Mouse (Mus musculus) adrenal gland, postnatal 25 days (tissue): ENCODE results near the gene Rpl26. TPM values are rescaled to one million over a fixed set of nuclear protein-coding genes. Genes with fewer than 3 reads are reported as not detected.

ENCODE experiments used
- DNase-seq: peaks from one replicate; pipeline ENCODE4 v3.0.0; 2021; ENCODE audit warnings: mixed read lengths
- long read RNA-seq: library from polyadenylated mRNA; stranded (forward); transcript quantifications from one replicate; pipeline ENCODE4 v2.0.0, GENCODE M21; 2021
- total RNA-seq: library from RNA; stranded (reverse); gene quantifications from 2 replicates; pipeline ENCODE4 v1.2.3, GENCODE M21; 2021

Gene Rpl26
- 1,094 and 1,140 TPM in 2 replicates for total RNA-seq
- long read RNA-seq, transcript Rpl26-204 (2 exons, 636 nt): minor isoform, 7 of 236 reads
- long read RNA-seq, transcript Rpl26-201 (4 exons, 526 nt): major isoform, 205 of 236 reads
- long read RNA-seq, partial matches to known transcripts: 17 of 236 reads
- long read RNA-seq, other reads (novel, unspliced or antisense): 7 of 236 reads

- DNase-seq: peak; percentile 97
Measured at GRCm38 (mm10) chr11:68901351-68902046, at the start of gene Rpl26. TSS of gene Rpl26 (plus strand) at chr11:68901583.

- DNase-seq: no peak
Measured at GRCm38 (mm10) chr11:68851644-68852485, 49.5 kb upstream of the Rpl26 start.

GRCm38 (mm10) chr11:68852486-68852901, 48.9 kb upstream of the Rpl26 start:
- peak; percentile 82 for DNase-seq

GRCm38 (mm10) chr11:68852932-68853409, 48.4 kb upstream of the Rpl26 start:
- peak; percentile 100 for DNase-seq

- peak; percentile 39 for DNase-seq
Measured at GRCm38 (mm10) chr11:68853611-68854401, 47.6 kb upstream of the Rpl26 start.

- DNase-seq: no peak
Measured at GRCm38 (mm10) chr11:68854621-68855020, 46.8 kb upstream of the Rpl26 start.

GRCm38 (mm10) chr11:68857329-68857728, 44.1 kb upstream of the Rpl26 start:
- DNase-seq: no peak

- DNase-seq: no peak
Measured at GRCm38 (mm10) chr11:68859943-68860593, 41.3 kb upstream of the Rpl26 start.

- DNase-seq: no peak
Measured at GRCm38 (mm10) chr11:68862260-68862659, 39.1 kb upstream of the Rpl26 start.

GRCm38 (mm10) chr11:68863631-68864091, 37.7 kb upstream of the Rpl26 start:
- no peak for DNase-seq

- DNase-seq: peak; percentile 86
Measured at GRCm38 (mm10) chr11:68864544-68865189, 36.7 kb upstream of the Rpl26 start.

GRCm38 (mm10) chr11:68871277-68871676, 30.1 kb upstream of the Rpl26 start:
- DNase-seq: no peak

- DNase-seq: peak; percentile 72
Measured at GRCm38 (mm10) chr11:68871748-68872147, 29.6 kb upstream of the Rpl26 start, which contains the start of gene Ndel1. TSS of gene Ndel1 (minus strand) at chr11:68871858.

GRCm38 (mm10) chr11:68874841-68875240, 26.5 kb upstream of the Rpl26 start:
- peak; percentile 67 for DNase-seq

- no peak for DNase-seq
Measured at GRCm38 (mm10) chr11:68878811-68879210, 22.6 kb upstream of the Rpl26 start.

GRCm38 (mm10) chr11:68882107-68882506, 19.3 kb upstream of the Rpl26 start:
- DNase-seq: no peak

- no peak for DNase-seq
Measured at GRCm38 (mm10) chr11:68883843-68884242, 17.5 kb upstream of the Rpl26 start.

- no peak for DNase-seq
Measured at GRCm38 (mm10) chr11:68884368-68884767, 17.0 kb upstream of the Rpl26 start.

- no peak for DNase-seq
Measured at GRCm38 (mm10) chr11:68886091-68886490, 15.3 kb upstream of the Rpl26 start.

- DNase-seq: no peak
Measured at GRCm38 (mm10) chr11:68888253-68888652, 13.1 kb upstream of the Rpl26 start, which contains the start of gene Rnf222. TSS of gene Rnf222 (plus strand) at chr11:68888553.

GRCm38 (mm10) chr11:68888653-68889052, 12.7 kb upstream of the Rpl26 start:
- no peak for DNase-seq
